Mouse (Mus musculus): ENCODE measurements at regions not wholly inside any gene's neighbourhood (a gene's known extent, or its start where the extent isn't known, plus 50 kb on each side); places are given as distances from the start of the nearest gene placed in this dataset.

- no peaks in the 10 kb centered on the region for H3K36me3 ChIP-seq (ENCODE audit: control insufficient read depth, insufficient read depth, low read length)
- H3K27ac ChIP-seq: no peak overlapping the region
- H3K4me1 ChIP-seq (ENCODE audit: control insufficient read depth, insufficient read depth, low read length): no peaks in the 10 kb centered on the region
- intact Hi-C loops (cut with DNase I): no loop called here
- WGBS: 88% methylated on average over 3 of the region's 3 CpGs
- TF ChIP-seq EP300 (IDR thresholded peaks at IDR 0.05; ENCODE audit: insufficient read depth, low read depth, low read length) (no peak), POLR2A (IDR thresholded peaks at IDR 0.05; ENCODE audit: insufficient read depth, low read depth, low read length) (no peak), CTCF (IDR thresholded peaks at IDR 0.05) (no peak)
- no peaks in the 10 kb centered on the region for H3K27me3 ChIP-seq (ENCODE audit: control insufficient read depth, insufficient read depth, low read length)
- no peak for DNase-seq
- no peak overlapping the region for H3K9ac ChIP-seq (ENCODE audit: low read depth, low read length)
- no peak overlapping the region for H3K4me3 ChIP-seq
- no peaks in the 10 kb centered on the region for H3K79me2 ChIP-seq (replicated peaks; ENCODE audit: control insufficient read depth, insufficient read depth, low read length)
These were observed 429.6 kb downstream of the Plcl1 start for GRCm38 (mm10) chr1:55835281-55835680.

- Histone ChIP-seq H3K9ac (ENCODE audit: low read depth, low read length) (no peak overlapping the region), H3K4me1 (ENCODE audit: control insufficient read depth, insufficient read depth, low read length) (no peaks in the 10 kb centered on the region), H3K4me3 (no peak overlapping the region), H3K36me3 (ENCODE audit: control insufficient read depth, insufficient read depth, low read length) (no peaks in the 10 kb centered on the region), H3K27me3 (ENCODE audit: control insufficient read depth, insufficient read depth, low read length) (no peaks in the 10 kb centered on the region), H3K79me2 (replicated peaks; ENCODE audit: control insufficient read depth, insufficient read depth, low read length) (no peaks in the 10 kb centered on the region), H3K27ac (no peak overlapping the region)
- intact Hi-C loops (cut with DNase I): no loop called here
- TF ChIP-seq EP300 (IDR thresholded peaks at IDR 0.05; ENCODE audit: insufficient read depth, low read depth, low read length) (no peak), POLR2A (IDR thresholded peaks at IDR 0.05; ENCODE audit: insufficient read depth, low read depth, low read length) (no peak), CTCF (IDR thresholded peaks at IDR 0.05) (no peak)
- no peak for DNase-seq
- 82% methylated on average over 2 of the region's 2 CpGs for WGBS
These were observed 431.0 kb downstream of the Plcl1 start for GRCm38 (mm10) chr1:55836750-55837149.

- intact Hi-C loops (cut with DNase I): no loop called here
- TF ChIP-seq POLR2A (IDR thresholded peaks at IDR 0.05; ENCODE audit: insufficient read depth, low read depth, low read length) (no peak), EP300 (IDR thresholded peaks at IDR 0.05; ENCODE audit: insufficient read depth, low read depth, low read length) (no peak), CTCF (IDR thresholded peaks at IDR 0.05) (no peak)
- Histone ChIP-seq H3K4me3 (no peak overlapping the region), H3K36me3 (ENCODE audit: control insufficient read depth, insufficient read depth, low read length) (no peaks in the 10 kb centered on the region), H3K4me1 (ENCODE audit: control insufficient read depth, insufficient read depth, low read length) (no peaks in the 10 kb centered on the region), H3K27ac (no peak overlapping the region), H3K27me3 (ENCODE audit: control insufficient read depth, insufficient read depth, low read length) (no peaks in the 10 kb centered on the region), H3K9ac (ENCODE audit: low read depth, low read length) (no peak overlapping the region), H3K79me2 (replicated peaks; ENCODE audit: control insufficient read depth, insufficient read depth, low read length) (no peaks in the 10 kb centered on the region)
- DNase-seq: no peak
These were observed 431.6 kb downstream of the Plcl1 start for GRCm38 (mm10) chr1:55837366-55837765.

- intact Hi-C loops (cut with DNase I): loop anchor here (1.0 to 2.0 kb wide), 2 partner anchors 37 to 434 kb away; no protein-coding TSS in a partner anchor
- H3K4me1 ChIP-seq (ENCODE audit: control insufficient read depth, insufficient read depth, low read length): no peaks in the 10 kb centered on the region
- H3K27me3 ChIP-seq (ENCODE audit: control insufficient read depth, insufficient read depth, low read length): no peaks in the 10 kb centered on the region
- H3K4me3 ChIP-seq: no peak overlapping the region
- no peaks in the 10 kb centered on the region for H3K79me2 ChIP-seq (replicated peaks; ENCODE audit: control insufficient read depth, insufficient read depth, low read length)
- H3K9ac ChIP-seq (ENCODE audit: low read depth, low read length): no peak overlapping the region
- DNase-seq: peak; percentile 38 to 51
- WGBS: 0% methylated on average over 2 of the region's 2 CpGs
- peak; percentile 98; the same call in 1 of the 2 replicates for TF ChIP-seq CTCF (IDR thresholded peaks at IDR 0.05)
- TF ChIP-seq POLR2A (IDR thresholded peaks at IDR 0.05; ENCODE audit: insufficient read depth, low read depth, low read length): no peak
- H3K36me3 ChIP-seq (ENCODE audit: control insufficient read depth, insufficient read depth, low read length): no peaks in the 10 kb centered on the region
- no peak overlapping the region for H3K27ac ChIP-seq
These were observed 432.4 kb downstream of the Plcl1 start for GRCm38 (mm10) chr1:55838168-55838567.

GRCm38 (mm10) chr1:55848806-55849205, 443.1 kb downstream of the Plcl1 start:
- 84% methylated on average over 3 of the region's 3 CpGs for WGBS
- Histone ChIP-seq H3K27ac (no peak overlapping the region), H3K36me3 (ENCODE audit: control insufficient read depth, insufficient read depth, low read length) (no peaks in the 10 kb centered on the region), H3K9ac (ENCODE audit: low read depth, low read length) (no peak overlapping the region), H3K27me3 (ENCODE audit: control insufficient read depth, insufficient read depth, low read length) (no peaks in the 10 kb centered on the region), H3K4me1 (ENCODE audit: control insufficient read depth, insufficient read depth, low read length) (no peaks in the 10 kb centered on the region), H3K4me3 (no peak overlapping the region), H3K79me2 (replicated peaks; ENCODE audit: control insufficient read depth, insufficient read depth, low read length) (no peaks in the 10 kb centered on the region)
- intact Hi-C loops (cut with DNase I): no loop called here
- DNase-seq: no peak
- TF ChIP-seq CTCF (IDR thresholded peaks at IDR 0.05) (no peak), EP300 (IDR thresholded peaks at IDR 0.05; ENCODE audit: insufficient read depth, low read depth, low read length) (no peak), POLR2A (IDR thresholded peaks at IDR 0.05; ENCODE audit: insufficient read depth, low read depth, low read length) (no peak)

GRCm38 (mm10) chr1:55852354-55852753, 446.6 kb downstream of the Plcl1 start:
- H3K27me3 ChIP-seq (ENCODE audit: control insufficient read depth, insufficient read depth, low read length): no peaks in the 10 kb centered on the region
- H3K9ac ChIP-seq (ENCODE audit: low read depth, low read length): no peak overlapping the region
- H3K27ac ChIP-seq: no peak overlapping the region
- H3K79me2 ChIP-seq (replicated peaks; ENCODE audit: control insufficient read depth, insufficient read depth, low read length): no peaks in the 10 kb centered on the region
- no peak for TF ChIP-seq EP300 (IDR thresholded peaks at IDR 0.05; ENCODE audit: insufficient read depth, low read depth, low read length)
- no peak for TF ChIP-seq POLR2A (IDR thresholded peaks at IDR 0.05; ENCODE audit: insufficient read depth, low read depth, low read length)
- TF ChIP-seq CTCF (IDR thresholded peaks at IDR 0.05): no peak
- H3K4me3 ChIP-seq: no peak overlapping the region
- intact Hi-C loops (cut with DNase I): no loop called here
- no peak for DNase-seq
- no peaks in the 10 kb centered on the region for H3K36me3 ChIP-seq (ENCODE audit: control insufficient read depth, insufficient read depth, low read length)
- H3K4me1 ChIP-seq (ENCODE audit: control insufficient read depth, insufficient read depth, low read length): no peaks in the 10 kb centered on the region
